Mouse (Mus musculus) limb, embryonic 10.5 days (tissue): ENCODE results near the gene Ptrh2. TPM values are rescaled to one million over a fixed set of nuclear protein-coding genes. Genes with fewer than 3 reads are reported as not detected.

Source experiments
- DNase-seq: peaks from one replicate; pipeline ENCODE4 v3.0.0-alpha.2; 2017; ENCODE audit warnings: low spot score
- H3K27ac ChIP-seq: fragments of 300-500 bp; sonication (generic); 2 replicates; pipeline ENCODE4 v1.5.1; 2016; ENCODE audit warnings: mild to moderate bottlenecking
- H3K27me3 ChIP-seq: fragments of 300-500 bp; sonication (generic); 2 replicates; pipeline ENCODE4 v1.6.1; 2016; ENCODE audit warnings: low read depth, mild to moderate bottlenecking; ENCODE audit not compliant: poor library complexity, severe bottlenecking
- H3K36me3 ChIP-seq: fragments of 300-500 bp; sonication (generic); 2 replicates; pipeline ENCODE4 v1.6.1; 2016; ENCODE audit warnings: mild to moderate bottlenecking, moderate library complexity
- H3K4me1 ChIP-seq: fragments of 300-500 bp; sonication (generic); 2 replicates; pipeline ENCODE4 v1.6.1; 2016
- H3K4me3 ChIP-seq: fragments of 300-500 bp; sonication (generic); 2 replicates; pipeline ENCODE4 v1.5.1; 2016; ENCODE audit warnings: mild to moderate bottlenecking, moderate library complexity
- H3K9me3 ChIP-seq: fragments of 300-500 bp; sonication (generic); replicated peaks from 2 replicates; pipeline ENCODE4 v1.6.1; 2016; ENCODE audit warnings: mild to moderate bottlenecking
- WGBS: fragments of 180-500 bp; shearing (Covaris S2); methylation state at CpG from one replicate; pipeline ENCODE4 v1.1.7; 2016; 5-methylcytosine and 5-hydroxymethylcytosine counted together
- polyA plus RNA-seq: library from polyadenylated mRNA; unstranded; fragments of >200 nt; fragmentation: Nextera tagmentation; extraction: Ambion mirVana; gene quantifications from 2 replicates; pipeline ENCODE4 v1.2.1, GENCODE M21; 2016

Gene Ptrh2
- polyA plus RNA-seq: 45.6 and 45.9 TPM in 2 replicates

GRCm38 (mm10) chr11:86683395-86684125 is at the start of gene Ptrh2, which contains the start of gene Vmp1:
Gene Ptrh2, plus strand, starts transcription at chr11:86683985.
Gene Vmp1, minus strand, starts transcription at chr11:86683836.
- Histone ChIP-seq H3K9me3 (no peaks in the 10 kb centered on the region), H3K27me3 (no peaks in the 10 kb centered on the region), H3K36me3 (peaks cover 31% of the 10 kb centered on the region), H3K4me1 (peaks cover 23% of the 10 kb centered on the region), H3K27ac (peak within 1 kb of the TSS; percentile 92), H3K4me3 (peak within 1 kb of the TSS; percentile 86)
- under 1% methylated on average over 56 of the region's 56 CpGs for WGBS
- peak; percentile 97 for DNase-seq

GRCm38 (mm10) chr11:86634396-86634795 is 49.4 kb upstream of the Ptrh2 start:
- Histone ChIP-seq H3K4me3 (no peak overlapping the region), H3K9me3 (no peaks in the 10 kb centered on the region), H3K27ac (no peak overlapping the region), H3K36me3 (peaks cover 32% of the 10 kb centered on the region), H3K4me1 (no peaks in the 10 kb centered on the region), H3K27me3 (no peaks in the 10 kb centered on the region)
- WGBS: 92% methylated on average over 6 of the region's 6 CpGs
- DNase-seq: no peak

GRCm38 (mm10) chr11:86637697-86638096 is 46.1 kb upstream of the Ptrh2 start:
- Histone ChIP-seq H3K27ac (no peak overlapping the region), H3K36me3 (peaks cover 30% of the 10 kb centered on the region), H3K4me3 (no peak overlapping the region), H3K4me1 (no peaks in the 10 kb centered on the region), H3K27me3 (no peaks in the 10 kb centered on the region), H3K9me3 (no peaks in the 10 kb centered on the region)
- no peak for DNase-seq
- WGBS: 72% methylated on average over 2 of the region's 2 CpGs

GRCm38 (mm10) chr11:86641714-86642113 is 42.1 kb upstream of the Ptrh2 start:
- H3K4me3 ChIP-seq: no peak overlapping the region
- no peaks in the 10 kb centered on the region for H3K9me3 ChIP-seq
- no peaks in the 10 kb centered on the region for H3K27me3 ChIP-seq
- 80% methylated on average over 4 of the region's 4 CpGs for WGBS
- H3K36me3 ChIP-seq: peaks cover 26% of the 10 kb centered on the region
- H3K27ac ChIP-seq: no peak overlapping the region
- H3K4me1 ChIP-seq: no peaks in the 10 kb centered on the region
- no peak for DNase-seq

- no peaks in the 10 kb centered on the region for H3K9me3 ChIP-seq
- no peaks in the 10 kb centered on the region for H3K27me3 ChIP-seq
- H3K27ac ChIP-seq: no peak overlapping the region
- H3K4me3 ChIP-seq: no peak overlapping the region
- H3K36me3 ChIP-seq: peaks cover 26% of the 10 kb centered on the region
- no peaks in the 10 kb centered on the region for H3K4me1 ChIP-seq
- 96% methylated on average over 4 of the region's 4 CpGs for WGBS
- DNase-seq: no peak
Measured at GRCm38 (mm10) chr11:86644553-86644952, 39.2 kb upstream of the Ptrh2 start.

GRCm38 (mm10) chr11:86646136-86646834 is 37.5 kb upstream of the Ptrh2 start:
- no peaks in the 10 kb centered on the region for H3K4me1 ChIP-seq
- no peak for DNase-seq
- peaks cover 21% of the 10 kb centered on the region for H3K36me3 ChIP-seq
- no peaks in the 10 kb centered on the region for H3K9me3 ChIP-seq
- H3K27me3 ChIP-seq: no peaks in the 10 kb centered on the region
- H3K4me3 ChIP-seq: no peak overlapping the region
- WGBS: 83% methylated on average over 7 of the region's 7 CpGs
- H3K27ac ChIP-seq: no peak overlapping the region

- peaks cover 15% of the 10 kb centered on the region for H3K36me3 ChIP-seq
- no peaks in the 10 kb centered on the region for H3K4me1 ChIP-seq
- H3K4me3 ChIP-seq: no peak overlapping the region
- H3K27ac ChIP-seq: no peak overlapping the region
- H3K27me3 ChIP-seq: no peaks in the 10 kb centered on the region
- DNase-seq: no peak
- no peaks in the 10 kb centered on the region for H3K9me3 ChIP-seq
- WGBS: 96% methylated on average over 3 of the region's 3 CpGs
Measured at GRCm38 (mm10) chr11:86646885-86647459, 36.8 kb upstream of the Ptrh2 start.

- no peak overlapping the region for H3K4me3 ChIP-seq
- H3K27ac ChIP-seq: no peak overlapping the region
- H3K4me1 ChIP-seq: no peaks in the 10 kb centered on the region
- no peaks in the 10 kb centered on the region for H3K9me3 ChIP-seq
- 88% methylated on average over 15 of the region's 15 CpGs for WGBS
- DNase-seq: no peak
- H3K27me3 ChIP-seq: no peaks in the 10 kb centered on the region
- H3K36me3 ChIP-seq: peaks cover 8% of the 10 kb centered on the region; the same call in 1 of the 2 replicates
Measured at GRCm38 (mm10) chr11:86647706-86648447, 35.9 kb upstream of the Ptrh2 start.

GRCm38 (mm10) chr11:86649542-86649941 is 34.2 kb upstream of the Ptrh2 start:
- WGBS: 87% methylated on average over 1 of the region's 1 CpGs
- 0 out of 2 replicates have a peak, but pooled peaks cover 2% of the 10 kb centered on the region for H3K36me3 ChIP-seq
- no peak overlapping the region for H3K27ac ChIP-seq
- H3K27me3 ChIP-seq: no peaks in the 10 kb centered on the region
- no peaks in the 10 kb centered on the region for H3K4me1 ChIP-seq
- no peaks in the 10 kb centered on the region for H3K9me3 ChIP-seq
- H3K4me3 ChIP-seq: no peak overlapping the region
- DNase-seq: no peak

GRCm38 (mm10) chr11:86650676-86651075 is 33.1 kb upstream of the Ptrh2 start:
- Histone ChIP-seq H3K36me3 (0 out of 2 replicates have a peak, but pooled peaks cover 2% of the 10 kb centered on the region), H3K27me3 (no peaks in the 10 kb centered on the region), H3K4me1 (no peaks in the 10 kb centered on the region), H3K4me3 (no peak overlapping the region), H3K9me3 (no peaks in the 10 kb centered on the region), H3K27ac (no peak overlapping the region)
- WGBS: 95% methylated on average over 6 of the region's 6 CpGs
- no peak for DNase-seq

GRCm38 (mm10) chr11:86652578-86652979 is 31.2 kb upstream of the Ptrh2 start:
- Histone ChIP-seq H3K27ac (no peak overlapping the region), H3K36me3 (0 out of 2 replicates have a peak, but pooled peaks cover 2% of the 10 kb centered on the region), H3K9me3 (no peaks in the 10 kb centered on the region), H3K27me3 (no peaks in the 10 kb centered on the region), H3K4me3 (no peak overlapping the region), H3K4me1 (no peaks in the 10 kb centered on the region)
- no peak for DNase-seq
- 91% methylated on average over 4 of the region's 4 CpGs for WGBS

GRCm38 (mm10) chr11:86653446-86653845 is 30.3 kb upstream of the Ptrh2 start:
- Histone ChIP-seq H3K9me3 (no peaks in the 10 kb centered on the region), H3K36me3 (peaks cover 3% of the 10 kb centered on the region; the same call in 1 of the 2 replicates), H3K4me1 (no peaks in the 10 kb centered on the region), H3K27me3 (no peaks in the 10 kb centered on the region), H3K27ac (no peak overlapping the region), H3K4me3 (no peak overlapping the region)
- DNase-seq: no peak
- 49% methylated on average over 3 of the region's 3 CpGs for WGBS
